Comparison of ENCODE assay signal across 28 mouse cellular contexts in the genomic region with DNA sequence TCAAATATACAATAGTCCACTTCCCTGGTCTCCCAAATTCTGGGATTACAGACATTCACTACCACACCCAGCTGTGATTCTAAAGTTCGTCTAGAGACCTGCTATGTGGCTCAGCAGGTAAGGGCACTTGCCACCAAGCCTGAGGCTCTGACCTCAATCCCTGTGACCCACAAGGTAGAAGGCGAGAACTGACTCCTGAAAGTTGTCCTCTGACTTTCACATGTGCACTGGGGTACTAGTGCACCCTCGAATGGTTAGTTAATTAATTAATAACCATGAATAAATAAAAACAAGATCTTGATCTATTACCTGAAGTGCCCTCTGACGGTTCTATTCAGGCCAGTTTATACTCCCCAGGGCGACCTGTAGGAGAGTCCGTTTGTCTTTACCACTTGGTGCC. TPM values are rescaled to one million over a fixed set of nuclear protein-coding genes. Genes with fewer than 3 reads are reported as not detected.
DNase-seq lines count a peak whose midpoint lies in the region; ATAC-seq and TF ChIP-seq lines count a peak whose summit lies in the region.
"Had no signal": no experiment of that assay in that cellular context is flagged by ENCODE, and none has a peak within 500 bp of the region (broad histone marks: within the 10 kb centered on the region; RNA-seq: fewer than 3 reads in every experiment).

No protein-coding gene starts in this region.

- no peak for TF ChIP-seq EP300 in stomach, postnatal 0 days (optimal IDR thresholded peaks at IDR 0.05)

- DNase-seq in kidney, adult 2 months, result peak; percentile 53
- DNase-seq in stomach, postnatal 0 days (ENCODE audit: low spot score), result no peak
- DNase-seq in thymus, postnatal 36 days, result no peak
- no peak for DNase-seq in layer of hippocampus, postnatal 14 days (ENCODE audit: low spot score in 2 of 2)
- DNase-seq: adrenal gland, adult 2 months; adrenal gland, postnatal 14 days; cerebellum, adult 11 months; cerebellum, adult 2 months; cerebellum, adult 9-11 months; cerebellum, postnatal 25 days; gastrocnemius, postnatal 10 days; gastrocnemius, postnatal 36 days; heart, adult 2 months; heart, postnatal 14 days; heart, postnatal 4 days had no signal

- H3K4me2 ChIP-seq in kidney, embryonic 15.5 days, result no peak overlapping the region
- H3K4me2 ChIP-seq in stomach, embryonic 15.5 days, result no peak overlapping the region
- H3K4me2 ChIP-seq in stomach, postnatal 0 days (replicated peaks; ENCODE audit: low read depth), result no peak overlapping the region
- no peak overlapping the region for H3K4me2 ChIP-seq in intestine, embryonic 16.5 days (ENCODE audit: low read depth, low read length)
- H3K4me2 ChIP-seq: embryonic facial prominence, embryonic 12.5 days; embryonic facial prominence, embryonic 15.5 days; forebrain, embryonic 13.5 days; heart, embryonic 13.5 days; hindbrain, embryonic 14.5 days had no signal

- no peak overlapping the region for H3K4me3 ChIP-seq in kidney, adult 2 months (ENCODE audit: insufficient read depth, low read depth, low read length)
- no peak overlapping the region for H3K4me3 ChIP-seq in kidney, embryonic 15.5 days (replicated peaks)
- no peak overlapping the region for H3K4me3 ChIP-seq in stomach, embryonic 15.5 days (replicated peaks)
- no peak overlapping the region for H3K4me3 ChIP-seq in stomach, postnatal 0 days (ENCODE audit: low read depth, low read length)
- no peak overlapping the region for H3K4me3 ChIP-seq in intestine, embryonic 16.5 days (ENCODE audit: low read length)
- H3K4me3 ChIP-seq: embryonic facial prominence, embryonic 12.5 days; embryonic facial prominence, embryonic 15.5 days; forebrain, embryonic 13.5 days; heart, adult 2 months; heart, embryonic 10.5 days; heart, embryonic 13.5 days had no signal

- no peak overlapping the region for H3K9ac ChIP-seq in kidney, embryonic 15.5 days
- H3K9ac ChIP-seq in stomach, embryonic 15.5 days, result no peak overlapping the region
- no peak overlapping the region for H3K9ac ChIP-seq in stomach, postnatal 0 days (ENCODE audit: low read length)
- no peak overlapping the region for H3K9ac ChIP-seq in intestine, embryonic 16.5 days (ENCODE audit: low read depth, low read length)
- H3K9ac ChIP-seq: embryonic facial prominence, embryonic 12.5 days; embryonic facial prominence, embryonic 15.5 days; forebrain, embryonic 13.5 days; heart, embryonic 13.5 days; hindbrain, embryonic 14.5 days had no signal

- no peak for TF ChIP-seq POLR2A in kidney, adult 2 months (IDR thresholded peaks at IDR 0.05; ENCODE audit: low read depth, low read length)

- H3K36me3 ChIP-seq in kidney, adult 2 months (ENCODE audit: control insufficient read depth, insufficient read depth, low read length), result peaks cover 2% of the 10 kb centered on the region
- peaks cover 86% of the 10 kb centered on the region for H3K36me3 ChIP-seq in kidney, embryonic 15.5 days
- peaks cover 32% of the 10 kb centered on the region for H3K36me3 ChIP-seq in stomach, embryonic 15.5 days
- peaks cover 35% of the 10 kb centered on the region for H3K36me3 ChIP-seq in stomach, postnatal 0 days (ENCODE audit: control insufficient read depth, insufficient read depth, low read length)
- peaks cover 12% of the 10 kb centered on the region for H3K36me3 ChIP-seq in intestine, embryonic 16.5 days (ENCODE audit: control insufficient read depth, insufficient read depth, low read length)

- no peak for ATAC-seq in kidney, embryonic 15.5 days (replicated peaks; ENCODE audit: low FRiP score)
- ATAC-seq in stomach, embryonic 15.5 days (ENCODE audit: insufficient read depth, low FRiP score, low read depth), result 0 out of 2 replicates have a peak, but pooled peaks have one; percentile 2
- ATAC-seq in stomach, postnatal 0 days (ENCODE audit: low FRiP score, low TSS enrichment), result no peak; the same call in 1 of the 2 replicates
- peak; percentile 51 for ATAC-seq in intestine, embryonic 16.5 days
- ATAC-seq: CD4-positive, CD25-positive, alpha-beta regulatory T cell, adult 4 months; forebrain, embryonic 13.5 days; forebrain, embryonic 16.5 days had no signal

- H3K27ac ChIP-seq in kidney, adult 2 months (ENCODE audit: insufficient read depth, low read depth, low read length), result no peak overlapping the region
- H3K27ac ChIP-seq in kidney, embryonic 15.5 days, result no peak overlapping the region
- no peak overlapping the region for H3K27ac ChIP-seq in stomach, embryonic 15.5 days
- no peak overlapping the region for H3K27ac ChIP-seq in stomach, postnatal 0 days (replicated peaks)
- peak overlapping the region; percentile 46 for H3K27ac ChIP-seq in intestine, embryonic 16.5 days (ENCODE audit: low read length)
- H3K27ac ChIP-seq: embryonic facial prominence, embryonic 12.5 days; embryonic facial prominence, embryonic 15.5 days; forebrain, embryonic 13.5 days; heart, adult 2 months; heart, embryonic 10.5 days; heart, embryonic 13.5 days; hindbrain, embryonic 14.5 days had no signal

- no peaks in the 10 kb centered on the region for H3K4me1 ChIP-seq in kidney, adult 2 months (ENCODE audit: control insufficient read depth, insufficient read depth, low read length)
- H3K4me1 ChIP-seq in kidney, embryonic 15.5 days, result no peaks in the 10 kb centered on the region
- no peaks in the 10 kb centered on the region for H3K4me1 ChIP-seq in stomach, embryonic 15.5 days
- no peaks in the 10 kb centered on the region for H3K4me1 ChIP-seq in stomach, postnatal 0 days (replicated peaks; ENCODE audit: control insufficient read depth, insufficient read depth)
- H3K4me1 ChIP-seq in intestine, embryonic 16.5 days (ENCODE audit: control insufficient read depth, insufficient read depth, low read length), result peaks cover 12% of the 10 kb centered on the region; the same call in 1 of the 2 replicates
- H3K4me1 ChIP-seq: embryonic facial prominence, embryonic 12.5 days; embryonic facial prominence, embryonic 15.5 days; forebrain, embryonic 13.5 days; heart, embryonic 10.5 days had no signal

- no peaks in the 10 kb centered on the region for H3K9me3 ChIP-seq in kidney, embryonic 15.5 days (replicated peaks)
- no peaks in the 10 kb centered on the region for H3K9me3 ChIP-seq in stomach, embryonic 15.5 days
- no peaks in the 10 kb centered on the region for H3K9me3 ChIP-seq in stomach, postnatal 0 days (ENCODE audit: control insufficient read depth, low read length)
- H3K9me3 ChIP-seq in intestine, embryonic 16.5 days (ENCODE audit: control insufficient read depth, low read length), result no peaks in the 10 kb centered on the region
- H3K9me3 ChIP-seq: embryonic facial prominence, embryonic 12.5 days; embryonic facial prominence, embryonic 15.5 days; forebrain, embryonic 13.5 days; heart, embryonic 10.5 days; heart, embryonic 13.5 days had no signal

- no peak for TF ChIP-seq CTCF in kidney, adult 2 months (conservative IDR thresholded peaks at IDR 0.05; ENCODE audit: insufficient read depth, insufficient read length, low read depth, low read length)
- no peak for TF ChIP-seq CTCF in stomach, postnatal 0 days (IDR thresholded peaks at IDR 0.05; ENCODE audit: low read depth)

- WGBS in kidney, adult 2 months, result 50% methylated on average over 6 of the region's 6 CpGs
- WGBS in kidney, embryonic 15.5 days, result 84% methylated on average over 6 of the region's 6 CpGs
- WGBS in stomach, embryonic 15.5 days, result 75% methylated on average over 6 of the region's 6 CpGs
- 66% methylated on average over 6 of the region's 6 CpGs for WGBS in stomach, postnatal 0 days
- 73% methylated on average over 6 of the region's 6 CpGs for WGBS in intestine, embryonic 16.5 days

- no peaks in the 10 kb centered on the region for H3K27me3 ChIP-seq in kidney, adult 2 months (replicated peaks; ENCODE audit: control insufficient read depth, insufficient read depth, low read length)
- no peaks in the 10 kb centered on the region for H3K27me3 ChIP-seq in kidney, embryonic 15.5 days
- H3K27me3 ChIP-seq in stomach, embryonic 15.5 days (replicated peaks), result no peaks in the 10 kb centered on the region
- H3K27me3 ChIP-seq in stomach, postnatal 0 days (ENCODE audit: control insufficient read depth, insufficient read depth, low read length), result no peaks in the 10 kb centered on the region
- H3K27me3 ChIP-seq in intestine, embryonic 16.5 days (replicated peaks; ENCODE audit: control insufficient read depth, insufficient read depth, low read length), result no peaks in the 10 kb centered on the region
- H3K27me3 ChIP-seq: embryonic facial prominence, embryonic 12.5 days; embryonic facial prominence, embryonic 15.5 days; forebrain, embryonic 13.5 days; heart, embryonic 13.5 days had no signal

RNA-seq across cellular contexts. Expression of gene Kif1c, which starts 12.9 kb away (rescaled TPM):
- polyA plus RNA-seq in kidney, adult 2 months (2012; rRNA removed), result 91.0 and 94.9 TPM in 2 replicates
- 3.5 and 3.6 TPM in 2 replicates for polyA plus RNA-seq in kidney, embryonic 15.5 days (2015; fragmentation: Nextera tagmentation; extraction: Ambion mirVana)
- 4.2 and 4.6 TPM in 2 replicates for polyA plus RNA-seq in stomach, embryonic 15.5 days (2015; fragmentation: Nextera tagmentation; extraction: Ambion mirVana)
- polyA plus RNA-seq in stomach, postnatal 0 days (2015; fragmentation: Nextera tagmentation; extraction: Ambion mirVana), result 4.7 TPM in 2 replicates
- 2.3 and 2.8 TPM in 2 replicates for polyA plus RNA-seq in intestine, embryonic 16.5 days (2015; fragmentation: Nextera tagmentation; extraction: Ambion mirVana)
- total RNA-seq in layer of hippocampus, postnatal 14 days (2021), result 10 to 100 TPM; 66.2 to 68.4 TPM

RNA-seq across cellular contexts. Expression of gene Inca1, which starts 13.3 kb away (rescaled TPM):
- polyA plus RNA-seq in kidney, adult 2 months (2012; rRNA removed), result 5.3 and 5.4 TPM in 2 replicates
- 1.2 and 2.3 TPM in 2 replicates for polyA plus RNA-seq in kidney, embryonic 15.5 days (2015; fragmentation: Nextera tagmentation; extraction: Ambion mirVana)
- polyA plus RNA-seq in stomach, embryonic 15.5 days (2015; fragmentation: Nextera tagmentation; extraction: Ambion mirVana), result 1.1 and 1.4 TPM in 2 replicates
- polyA plus RNA-seq in stomach, postnatal 0 days (2015; fragmentation: Nextera tagmentation; extraction: Ambion mirVana), result 1.6 and 2.1 TPM in 2 replicates
- polyA plus RNA-seq in intestine, embryonic 16.5 days (2015; fragmentation: Nextera tagmentation; extraction: Ambion mirVana), result 1.4 and 1.8 TPM in 2 replicates
- total RNA-seq in layer of hippocampus, postnatal 14 days (2021), result 1 to 10 TPM; 1.9 to 2.1 TPM
- total RNA-seq: common myeloid progenitor, adult 5-6 weeks; granulocyte monocyte progenitor cell, adult 5-6 weeks had no signal

RNA-seq across cellular contexts. Expression of gene Camta2, which starts 25.3 kb away (rescaled TPM):
- polyA plus RNA-seq in kidney, adult 2 months (2012; rRNA removed), result 23.6 and 28.7 TPM in 2 replicates
- polyA plus RNA-seq in kidney, embryonic 15.5 days (2015; fragmentation: Nextera tagmentation; extraction: Ambion mirVana), result 12.8 and 14.1 TPM in 2 replicates
- polyA plus RNA-seq in stomach, embryonic 15.5 days (2015; fragmentation: Nextera tagmentation; extraction: Ambion mirVana), result 13.0 and 15.5 TPM in 2 replicates
- polyA plus RNA-seq in stomach, postnatal 0 days (2015; fragmentation: Nextera tagmentation; extraction: Ambion mirVana), result 6.5 and 7.9 TPM in 2 replicates
- polyA plus RNA-seq in intestine, embryonic 16.5 days (2015; fragmentation: Nextera tagmentation; extraction: Ambion mirVana), result 14.2 and 14.4 TPM in 2 replicates
- 100 to 1,000 TPM; 288 to 296 TPM for total RNA-seq in layer of hippocampus, postnatal 14 days (2021)

RNA-seq across cellular contexts. Expression of gene Spag7, which starts 44.0 kb away (rescaled TPM):
- 44.6 and 59.8 TPM in 2 replicates for polyA plus RNA-seq in kidney, adult 2 months (2012; rRNA removed)
- polyA plus RNA-seq in kidney, embryonic 15.5 days (2015; fragmentation: Nextera tagmentation; extraction: Ambion mirVana), result 181 and 202 TPM in 2 replicates
- polyA plus RNA-seq in stomach, embryonic 15.5 days (2015; fragmentation: Nextera tagmentation; extraction: Ambion mirVana), result 152 and 156 TPM in 2 replicates
- 77.7 and 79.4 TPM in 2 replicates for polyA plus RNA-seq in stomach, postnatal 0 days (2015; fragmentation: Nextera tagmentation; extraction: Ambion mirVana)
- polyA plus RNA-seq in intestine, embryonic 16.5 days (2015; fragmentation: Nextera tagmentation; extraction: Ambion mirVana), result 132 and 159 TPM in 2 replicates
- 10 to 100 TPM; 45.8 to 53.7 TPM for total RNA-seq in layer of hippocampus, postnatal 14 days (2021)

RNA-seq across cellular contexts. Expression of gene Zfp3, which starts 50.8 kb away (rescaled TPM):
- polyA plus RNA-seq in kidney, adult 2 months (2012; rRNA removed), result 1.7 and 2.4 TPM in 2 replicates
- polyA plus RNA-seq in kidney, embryonic 15.5 days (2015; fragmentation: Nextera tagmentation; extraction: Ambion mirVana), result 6.8 and 8.1 TPM in 2 replicates
- 5.5 and 6.9 TPM in 2 replicates for polyA plus RNA-seq in stomach, embryonic 15.5 days (2015; fragmentation: Nextera tagmentation; extraction: Ambion mirVana)
- polyA plus RNA-seq in stomach, postnatal 0 days (2015; fragmentation: Nextera tagmentation; extraction: Ambion mirVana), result 3.4 and 3.8 TPM in 2 replicates
- polyA plus RNA-seq in intestine, embryonic 16.5 days (2015; fragmentation: Nextera tagmentation; extraction: Ambion mirVana), result 4.8 and 5.3 TPM in 2 replicates
- 10 to 100 TPM; 17.7 to 21.0 TPM for total RNA-seq in layer of hippocampus, postnatal 14 days (2021)

Comparison
In these comparisons a context has a peak if more than half of its experiments do, and no peak if none do; other contexts are left out.
1. ATAC-seq: peak in stomach, embryonic 15.5 days (single experiment) and intestine, embryonic 16.5 days (single experiment); none in kidney, embryonic 15.5 days (single experiment) and stomach, postnatal 0 days (single experiment).
2. RNA of gene Kif1c, which starts 12.9 kb away (polyA plus RNA-seq): 91.0 to 94.9 TPM in kidney, adult 2 months; 4.7 TPM in stomach, postnatal 0 days, 4.2 to 4.6 TPM in stomach, embryonic 15.5 days, 3.5 to 3.6 TPM in kidney, embryonic 15.5 days and 2.3 to 2.8 TPM in intestine, embryonic 16.5 days; every median in the first group is over 10 times any median in the second.